Mouse (Mus musculus) thymus, postnatal 14 days (tissue): Measurements from ENCODE around the gene Smr3a.

Experiments
- DNase-seq: peaks from one replicate; pipeline ENCODE4 v3.0.0; 2021

Smr3a gene

GRCm38 (mm10) chr5:88002249-88002648 lies at the start of gene Smr3a:
Smr3a (plus strand) TSS chr5:88002549.
- DNase-seq, result no peak

DNA sequence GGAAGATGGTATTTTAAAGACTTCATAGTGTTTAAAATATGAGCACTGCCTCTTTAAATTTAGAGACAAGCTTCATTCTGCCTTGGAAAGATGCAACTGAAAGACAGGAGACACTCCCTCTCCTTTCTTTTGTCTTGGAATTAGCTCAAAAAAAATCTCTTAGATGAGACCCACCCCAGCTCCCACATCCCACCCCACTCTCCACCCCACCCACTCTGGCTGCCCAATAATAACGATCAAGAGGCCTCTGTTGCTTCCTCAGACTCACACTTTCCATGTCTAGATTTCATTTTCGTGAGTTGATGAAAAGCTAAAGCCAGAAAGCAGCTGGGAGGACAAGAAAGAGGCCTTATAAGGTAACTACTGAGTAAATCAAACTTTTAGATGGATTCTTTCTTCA lies 33.1 kb upstream of the Smr3a start, which contains the start of the genes 2310003L06Rik and Gm28434:
Gene 2310003L06Rik (plus strand): TSS at position 259 of the 400 bp plus-strand sequence.
Gene Gm28434 (plus strand): TSS at position 317 of the 400 bp plus-strand sequence.
- no peak for DNase-seq

GRCm38 (mm10) chr5:87979139-87979538 lies 23.2 kb upstream of the Smr3a start, which contains the start of gene Cabs1:
Cabs1 (plus strand) TSS chr5:87979439.
- no peak for DNase-seq

- no peak for DNase-seq
Observed at GRCm38 (mm10) chr5:87982468-87983214, 19.7 kb upstream of the Smr3a start.

DNA sequence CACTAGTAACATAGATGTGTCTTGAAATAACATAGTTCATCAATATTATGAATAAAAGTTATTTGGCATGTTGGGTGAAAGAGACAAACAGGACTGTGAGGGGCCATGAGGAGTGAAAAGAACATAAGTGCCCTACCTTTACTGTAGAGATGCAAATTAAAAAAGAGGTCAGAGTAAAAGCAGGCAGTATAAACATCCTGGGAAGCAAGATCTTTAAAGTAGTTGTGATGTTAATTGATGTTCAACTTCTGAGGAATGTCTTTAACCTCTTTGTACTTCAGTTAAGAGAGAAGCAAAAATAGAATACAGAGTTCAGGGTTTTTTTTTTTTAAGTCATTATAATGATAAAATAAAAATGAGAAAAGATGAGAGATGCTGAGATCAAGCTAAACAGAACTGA lies 2.9 kb downstream of the Smr3a start:
- DNase-seq, result no peak
